Mouse (Mus musculus) liver, adult 2 months (tissue): ENCODE data around the gene Ackr2. TPM values are rescaled to one million over a fixed set of nuclear protein-coding genes. Genes with fewer than 3 reads are reported as not detected.

Experiments
- DNase-seq: peaks from one replicate; pipeline ENCODE4 v3.0.0-alpha.2; 2011; ENCODE audit warnings: low read depth, low spot score; ENCODE audit errors: extremely low read depth
- H3K27ac ChIP-seq: fragments of 200-500 bp; replicated peaks from 2 replicates; pipeline ENCODE4 v1.5.1; 2012; ENCODE audit warnings: low read depth, mild to moderate bottlenecking, control low read depth, inconsistent platforms, low read length; ENCODE audit not compliant: insufficient read depth
- H3K27me3 ChIP-seq: fragments of 200-500 bp; 2 replicates; pipeline ENCODE4 v1.6.1; 2012; ENCODE audit warnings: mild to moderate bottlenecking, moderate library complexity, low read length, inconsistent platforms; ENCODE audit not compliant: control insufficient read depth, insufficient read depth
- H3K36me3 ChIP-seq: fragments of 200-500 bp; 2 replicates; pipeline ENCODE4 v1.6.1; 2012; ENCODE audit warnings: low read length, inconsistent platforms; ENCODE audit not compliant: control insufficient read depth, insufficient read depth
- H3K4me1 ChIP-seq: fragments of 200-500 bp; 2 replicates; pipeline ENCODE4 v1.6.1; 2011; ENCODE audit warnings: low read length; ENCODE audit not compliant: control insufficient read depth, insufficient read depth
- H3K4me3 ChIP-seq: fragments of 200-500 bp; 2 replicates; pipeline ENCODE4 v1.5.1; 2011; ENCODE audit warnings: low read depth, mild to moderate bottlenecking, control low read depth, low read length, moderate library complexity; ENCODE audit not compliant: insufficient read depth
- H3K79me2 ChIP-seq: fragments of 200-500 bp; 2 replicates; pipeline ENCODE4 v1.6.1; 2012; ENCODE audit warnings: inconsistent platforms, mild to moderate bottlenecking, low read length, moderate library complexity; ENCODE audit not compliant: control insufficient read depth, insufficient read depth
- H3K9ac ChIP-seq: fragments of 200-500 bp; 2 replicates; pipeline ENCODE4 v1.6.1; 2012; ENCODE audit warnings: low read depth, mild to moderate bottlenecking, control low read depth, inconsistent platforms, low read length
- CTCF ChIP-seq: fragments of 200-500 bp; IDR thresholded peaks from 2 replicates; pipeline ENCODE4 v1.5.1; 2011; ENCODE audit warnings: low read depth, low read length, control low read depth
- POLR2A ChIP-seq: fragments of 200-500 bp; IDR thresholded peaks from 2 replicates; pipeline ENCODE4 v1.6.1; 2011; ENCODE audit warnings: low read length, control low read depth; ENCODE audit not compliant: insufficient read depth; ENCODE audit errors: extremely low read depth
- WGBS: fragments of 180-500 bp; shearing (Covaris S2); methylation state at CpG from one replicate; pipeline ENCODE4 v1.1.7; 2018; 5-methylcytosine and 5-hydroxymethylcytosine counted together
- polyA plus RNA-seq: library from polyadenylated mRNA; depleted of rRNA; stranded (reverse); fragments of >200 nt; gene quantifications from 2 replicates; pipeline ENCODE4 v1.2.3, GENCODE M21; 2012
- total RNA-seq: library from RNA; depleted of rRNA; stranded (reverse); fragments of >200 nt; gene quantifications from 2 replicates; pipeline ENCODE4 v1.2.3, GENCODE M21; 2014

Gene Ackr2
- total and polyA plus RNA-seq, 2 experiments, result 2.3 to 2.4 TPM

DNA sequence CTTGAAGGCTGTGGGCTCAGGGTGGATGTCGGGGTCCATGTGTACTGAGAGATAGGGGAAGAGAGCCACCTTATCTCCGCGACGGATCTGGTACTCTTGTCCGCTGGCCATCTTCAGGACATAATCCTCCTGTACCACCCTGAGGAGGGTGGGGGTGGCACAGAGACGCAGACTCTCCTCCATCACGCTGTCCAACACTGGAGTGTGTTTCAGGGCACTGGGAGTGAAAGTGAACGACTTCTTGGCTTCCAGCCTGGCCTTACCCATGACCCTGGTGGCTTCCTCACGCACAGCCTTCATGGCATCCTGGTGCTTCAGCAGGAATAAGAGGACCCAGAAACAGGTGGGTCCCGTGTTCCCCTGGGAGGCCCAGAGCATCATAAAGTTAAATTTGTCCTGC lies 16.9 kb downstream of the Ackr2 start:
- H3K9ac ChIP-seq, result peak overlapping the region; percentile 94
- peaks cover 6% of the 10 kb centered on the region; the same call in 1 of the 2 replicates for H3K4me1 ChIP-seq
- TF ChIP-seq CTCF (no peak), POLR2A (no peak)
- H3K27ac ChIP-seq, result peak overlapping the region; percentile 90
- no peaks in the 10 kb centered on the region for H3K27me3 ChIP-seq
- DNase-seq, result peak; percentile 68
- peak overlapping the region; percentile 67 for H3K4me3 ChIP-seq
- 42% methylated on average over 10 of the region's 10 CpGs for WGBS
- peaks cover 16% of the 10 kb centered on the region; the same call in 1 of the 2 replicates for H3K79me2 ChIP-seq
- no peaks in the 10 kb centered on the region for H3K36me3 ChIP-seq

DNA sequence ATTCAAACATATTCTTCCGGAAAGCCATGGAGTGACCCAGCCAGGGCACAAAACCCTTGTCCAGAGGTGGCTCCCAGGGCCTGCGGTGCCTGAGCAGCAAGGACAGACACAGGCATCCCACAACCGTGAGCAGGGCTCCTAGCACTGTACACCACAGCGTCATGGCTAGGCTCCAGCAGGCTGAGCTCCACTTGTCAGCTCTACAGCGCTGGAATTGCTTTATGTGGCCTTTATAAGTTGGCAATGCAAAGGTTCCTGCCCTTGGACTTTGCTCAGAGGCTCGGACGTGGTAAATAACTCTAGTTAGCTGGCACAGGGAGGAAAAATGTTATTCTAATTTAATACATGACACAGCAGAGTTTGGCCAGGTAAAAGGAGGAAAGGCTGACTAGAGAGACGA lies 17.9 kb downstream of the Ackr2 start, which contains the start of gene Cyp8b1:
TSS of gene Cyp8b1 (minus strand) at position 204 of the 400 bp plus-strand sequence.
- DNase-seq, result peak; percentile 97
- peak within 1 kb of the TSS; percentile 67 for H3K4me3 ChIP-seq
- no peaks in the 10 kb centered on the region for H3K36me3 ChIP-seq
- peak within 1 kb of the TSS; percentile 94 for H3K9ac ChIP-seq
- H3K27ac ChIP-seq, result peak within 1 kb of the TSS; percentile 90
- TF ChIP-seq POLR2A, result peak; percentile 96
- TF ChIP-seq CTCF, result 0 out of 2 replicates have a peak, but pooled peaks have one; percentile 12
- 22% methylated on average over 8 of the region's 8 CpGs for WGBS
- peaks cover 6% of the 10 kb centered on the region; the same call in 1 of the 2 replicates for H3K4me1 ChIP-seq
- no peaks in the 10 kb centered on the region for H3K27me3 ChIP-seq
- peaks cover 16% of the 10 kb centered on the region; the same call in 1 of the 2 replicates for H3K79me2 ChIP-seq

GRCm38 (mm10) chr9:121919027-121919501 lies 20.9 kb downstream of the Ackr2 start:
- Histone ChIP-seq H3K9ac (no peak overlapping the region), H3K4me1 (peaks cover 9% of the 10 kb centered on the region), H3K27me3 (no peaks in the 10 kb centered on the region), H3K36me3 (no peaks in the 10 kb centered on the region), H3K27ac (no peak overlapping the region; the same call in 1 of the 2 replicates), H3K4me3 (no peak overlapping the region), H3K79me2 (peaks cover 16% of the 10 kb centered on the region; the same call in 1 of the 2 replicates)
- TF ChIP-seq POLR2A (no peak), CTCF (no peak)
- peak; percentile 58 for DNase-seq
- WGBS, result 69% methylated on average over 10 of the region's 10 CpGs

- WGBS, result 18% methylated on average over 8 of the region's 8 CpGs
- Histone ChIP-seq H3K9ac (peak overlapping the region; percentile 79), H3K27ac (peak overlapping the region; percentile 96), H3K36me3 (no peaks in the 10 kb centered on the region), H3K4me3 (peak overlapping the region; percentile 59), H3K4me1 (peaks cover 28% of the 10 kb centered on the region), H3K27me3 (no peaks in the 10 kb centered on the region), H3K79me2 (no peaks in the 10 kb centered on the region)
- DNase-seq, result peak; percentile 97
- no peak for TF ChIP-seq POLR2A
- TF ChIP-seq CTCF, result no peak
Observed at GRCm38 (mm10) chr9:121923443-121923842, 25.3 kb downstream of the Ackr2 start.

GRCm38 (mm10) chr9:121923906-121924305 lies 25.8 kb downstream of the Ackr2 start:
- DNase-seq, result peak; percentile 89
- peaks cover 29% of the 10 kb centered on the region for H3K4me1 ChIP-seq
- no peaks in the 10 kb centered on the region for H3K79me2 ChIP-seq
- H3K9ac ChIP-seq, result peak overlapping the region; percentile 79
- TF ChIP-seq POLR2A, result no peak
- TF ChIP-seq CTCF, result no peak
- no peaks in the 10 kb centered on the region for H3K27me3 ChIP-seq
- 24% methylated on average over 5 of the region's 5 CpGs for WGBS
- H3K27ac ChIP-seq, result peak overlapping the region; percentile 96
- peak overlapping the region; percentile 59 for H3K4me3 ChIP-seq
- H3K36me3 ChIP-seq, result no peaks in the 10 kb centered on the region

- peak; percentile 92 for DNase-seq
- 28% methylated on average over 9 of the region's 9 CpGs for WGBS
- Histone ChIP-seq H3K4me3 (no peak overlapping the region), H3K9ac (peak overlapping the region; percentile 30), H3K79me2 (no peaks in the 10 kb centered on the region), H3K36me3 (no peaks in the 10 kb centered on the region), H3K27ac (peak overlapping the region; percentile 96), H3K4me1 (peaks cover 27% of the 10 kb centered on the region), H3K27me3 (no peaks in the 10 kb centered on the region)
- TF ChIP-seq CTCF (no peak), POLR2A (no peak)
Observed at GRCm38 (mm10) chr9:121924901-121925560, 26.9 kb downstream of the Ackr2 start.
